Mouse (Mus musculus): ENCODE measurements around the gene Ttc5.
"Not testable (repeated sequence)": the region's sequence is repeated elsewhere in the genome, so short reads cannot be mapped to it uniquely, and the experiment has no call there.

Gene Ttc5

DNA sequence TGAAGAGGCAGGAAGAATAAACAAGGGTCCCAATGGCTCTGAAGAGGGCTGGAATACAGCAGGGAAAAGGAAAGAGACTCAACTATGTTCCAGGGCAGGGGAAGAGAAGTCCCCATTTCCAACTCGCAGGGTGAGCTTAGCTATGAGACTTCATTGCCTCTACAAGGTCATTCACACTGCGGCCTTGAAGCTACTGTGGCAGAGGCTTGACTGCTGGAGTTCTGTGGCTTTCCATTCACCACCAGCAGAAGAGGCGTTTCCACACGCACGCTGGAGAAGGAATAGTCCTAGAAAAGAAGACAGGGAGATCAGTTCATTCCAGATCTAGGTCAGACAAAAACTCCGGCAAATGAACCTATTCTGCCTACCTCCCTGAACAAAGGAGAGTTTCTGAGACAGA is 19.6 kb downstream of the Ttc5 start:
- no peak for DNase-seq

DNA sequence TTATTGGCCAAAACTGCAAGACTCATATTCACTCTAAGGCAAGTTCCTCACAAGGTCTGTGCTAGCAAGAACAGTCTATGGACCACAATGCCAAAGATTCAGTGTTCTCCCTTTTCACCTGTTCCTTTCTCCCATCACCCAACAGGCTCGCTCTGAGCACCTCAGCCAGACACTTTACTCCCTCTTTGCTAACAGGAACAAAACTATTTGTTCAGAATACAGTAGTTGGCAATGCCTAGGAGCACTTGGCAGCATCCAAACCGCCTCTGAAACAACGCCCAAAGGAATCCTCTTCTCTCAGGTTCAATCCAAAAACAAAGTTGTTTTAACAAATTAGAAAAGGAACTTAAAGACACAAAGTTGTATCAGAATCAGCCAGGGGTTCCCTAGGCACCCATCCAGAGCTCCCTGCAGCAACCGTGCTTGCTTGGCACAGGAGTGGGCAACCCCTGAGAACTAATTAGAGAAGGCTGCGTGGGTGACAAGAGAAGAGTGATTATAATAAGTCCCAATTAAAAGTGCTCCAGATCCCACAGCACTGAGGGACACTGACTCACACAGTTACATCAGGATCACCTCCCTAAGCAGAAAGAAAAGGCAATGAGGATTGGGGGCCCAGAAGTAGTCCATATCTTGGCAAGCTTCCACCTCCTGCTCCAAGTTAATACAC is 26.8 kb downstream of the Ttc5 start:
- no peak for DNase-seq

DNA sequence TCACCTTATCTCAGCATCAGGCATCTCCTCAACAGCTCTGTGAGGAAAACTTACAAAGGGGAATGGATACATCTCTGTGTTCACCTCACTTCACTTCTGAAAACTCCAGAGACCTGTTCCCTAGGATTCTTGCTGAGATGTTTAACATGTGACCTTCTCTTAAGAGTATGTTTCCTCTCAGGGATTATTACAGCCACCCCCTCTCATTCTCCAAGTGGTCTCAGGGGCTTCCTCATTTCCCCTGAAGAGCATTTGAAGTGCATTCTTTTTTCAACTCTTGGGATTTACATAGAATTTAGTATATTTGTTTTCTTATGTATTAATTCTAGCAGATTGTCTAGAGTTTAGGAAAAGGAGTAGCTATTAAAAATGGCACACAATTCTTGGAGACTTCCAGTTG is 40.3 kb downstream of the Ttc5 start, which contains the start of gene Olfr749:
Gene Olfr749, minus strand, starts transcription at position 101 of the 400 bp plus-strand sequence.
- DNase-seq: no peak

DNA sequence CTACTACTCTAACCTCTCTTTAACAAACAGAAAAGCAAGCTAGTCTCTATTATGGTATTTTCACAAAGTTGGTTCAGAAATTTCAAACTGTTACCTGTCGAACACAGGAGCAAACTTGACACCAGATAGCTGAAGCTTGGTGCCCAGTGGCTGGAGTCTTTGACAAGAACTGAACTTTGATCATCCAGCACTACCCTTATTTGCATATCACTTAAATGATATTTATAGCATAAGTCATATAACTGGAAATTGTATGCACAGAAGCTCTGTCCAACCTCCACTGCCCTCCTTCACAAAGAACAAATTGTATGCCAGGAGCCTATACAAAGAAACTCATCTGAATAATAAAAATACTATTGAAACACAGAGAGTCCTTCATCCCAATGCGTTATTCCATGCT is 43.7 kb downstream of the Ttc5 start:
- DNase-seq: no peak

DNA sequence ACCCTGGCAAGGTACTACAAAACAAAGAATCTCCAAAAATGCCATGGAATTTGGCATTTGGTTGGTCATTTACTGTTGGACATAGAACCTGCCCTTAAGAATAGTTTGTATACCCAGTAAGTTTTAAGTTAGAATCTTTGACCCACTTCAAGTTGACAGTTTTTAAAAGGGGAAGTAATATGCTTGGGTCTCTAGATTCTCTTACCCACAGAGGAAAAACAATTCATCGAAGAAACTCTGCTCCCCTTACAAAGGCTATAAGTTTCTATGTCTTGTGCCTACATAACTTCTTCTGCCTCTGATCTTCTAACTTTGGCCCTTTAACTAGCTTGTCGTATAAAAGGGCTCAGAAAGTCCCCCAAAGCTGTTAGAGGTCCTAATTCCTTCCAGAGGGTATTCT is 45.0 kb downstream of the Ttc5 start:
- DNase-seq: no peak

DNA sequence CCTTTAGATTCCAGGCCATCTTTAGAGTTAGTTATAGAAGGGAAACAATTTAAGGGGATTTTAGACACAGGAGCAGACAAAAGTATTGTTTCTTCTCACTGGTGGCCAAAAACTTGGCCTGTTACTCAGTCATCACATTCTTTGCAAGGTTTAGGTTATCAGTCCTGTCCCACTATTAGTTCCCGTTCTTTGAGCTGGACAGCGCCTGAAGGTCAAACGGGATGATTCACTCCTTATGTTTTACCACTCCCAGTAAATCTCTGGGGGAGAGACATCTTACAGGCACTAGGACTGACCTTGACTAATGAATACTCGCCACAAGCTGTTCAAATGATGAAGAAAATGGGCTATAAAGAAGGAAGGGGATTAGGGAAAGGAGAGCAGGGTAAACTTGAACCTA is 62.9 kb downstream of the Ttc5 start:
- DNase-seq: not testable (repeated sequence)

DNA sequence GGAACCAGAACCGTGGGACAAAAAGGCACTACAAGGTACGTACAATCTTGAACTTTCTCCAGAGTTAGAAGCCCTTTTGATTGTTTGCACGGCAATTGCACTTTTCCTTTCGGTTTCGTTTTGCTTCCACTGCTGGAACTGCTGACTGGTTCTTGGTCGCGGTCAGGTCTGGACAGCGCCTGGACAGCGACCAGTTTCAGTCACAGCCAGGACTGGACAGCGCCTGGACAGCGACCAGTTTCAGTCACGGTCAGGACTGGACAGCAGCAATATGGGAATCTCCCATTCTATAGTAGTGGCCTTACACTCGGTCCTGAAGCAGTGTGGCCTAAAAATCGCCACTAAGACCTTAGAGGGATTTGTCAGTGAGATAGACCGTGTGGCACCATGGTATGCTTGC is 65.4 kb downstream of the Ttc5 start:
- not testable (repeated sequence) for DNase-seq
